Mouse (Mus musculus): Measurements from ENCODE around the gene Gucy1b2.

Gucy1b2 gene

DNA sequence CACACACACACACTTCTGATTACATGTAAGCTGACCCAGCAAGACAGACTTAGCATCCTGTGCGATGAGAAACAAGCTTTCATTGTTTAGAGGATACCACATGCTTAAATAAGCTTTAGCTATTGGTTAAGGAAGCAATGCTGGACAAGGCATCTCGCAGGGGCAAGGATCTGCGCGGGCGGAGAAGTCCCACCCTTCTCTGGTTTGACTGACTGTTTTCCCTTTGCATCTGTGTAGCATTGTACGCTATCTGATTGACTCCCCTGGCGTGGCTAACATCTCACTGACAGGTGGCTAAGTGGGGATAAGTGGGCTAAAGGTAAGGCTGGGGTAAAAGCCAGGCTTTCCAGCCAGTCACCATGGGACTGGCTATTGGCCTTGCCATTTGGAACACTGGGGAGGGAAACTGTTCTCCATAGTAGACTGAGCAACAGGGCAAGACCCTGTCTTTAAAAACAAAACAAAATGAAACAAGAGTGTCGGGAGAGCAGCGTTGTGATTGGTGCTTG lies at the start of gene Gucy1b2:
Gucy1b2 (minus strand) TSS at position 51 of the 509 bp plus-strand sequence.
- no peak for DNase-seq (ENCODE audit: low read depth)

DNA sequence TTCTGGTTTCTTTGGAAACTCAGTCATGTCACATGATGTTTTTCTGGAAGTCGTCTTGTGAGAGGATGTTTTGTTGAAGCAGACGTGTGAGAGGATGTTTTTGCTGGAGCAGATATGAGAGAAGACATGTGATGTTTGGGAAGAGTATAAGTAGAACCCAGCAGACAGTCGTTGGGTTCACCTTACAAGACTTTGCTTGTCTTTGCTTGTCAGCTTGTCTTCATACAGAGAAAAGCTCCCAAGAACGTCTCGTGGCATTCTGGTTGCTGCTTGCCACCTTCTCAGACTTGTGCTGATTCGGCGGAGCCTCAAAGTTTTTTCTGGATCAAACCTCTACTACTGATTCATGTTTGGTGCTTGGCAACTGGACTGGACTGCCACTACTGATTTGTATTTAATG lies 41.3 kb upstream of the Gucy1b2 start:
- no peak for DNase-seq (ENCODE audit: low read depth)

DNA sequence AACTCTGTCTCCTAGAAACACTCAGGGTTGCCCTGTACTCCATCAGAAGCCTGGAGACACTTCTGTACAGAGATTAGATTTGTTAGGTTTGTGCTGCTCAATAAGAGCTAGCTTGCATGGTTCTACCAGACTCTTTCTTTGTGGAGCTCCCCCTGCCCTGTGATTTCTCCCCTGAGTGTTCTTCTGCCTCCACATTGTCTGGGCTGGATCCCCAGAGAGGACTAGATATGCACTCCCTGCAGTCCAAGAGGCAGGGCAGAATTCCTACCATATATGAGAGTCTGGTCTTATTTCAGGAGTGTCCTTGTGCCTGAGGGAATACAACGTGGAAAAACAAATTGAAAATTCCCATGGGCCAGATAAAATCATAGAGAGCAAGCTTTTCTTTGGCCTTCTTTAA lies 40.4 kb upstream of the Gucy1b2 start:
- no peak for DNase-seq (ENCODE audit: low read depth)

DNA sequence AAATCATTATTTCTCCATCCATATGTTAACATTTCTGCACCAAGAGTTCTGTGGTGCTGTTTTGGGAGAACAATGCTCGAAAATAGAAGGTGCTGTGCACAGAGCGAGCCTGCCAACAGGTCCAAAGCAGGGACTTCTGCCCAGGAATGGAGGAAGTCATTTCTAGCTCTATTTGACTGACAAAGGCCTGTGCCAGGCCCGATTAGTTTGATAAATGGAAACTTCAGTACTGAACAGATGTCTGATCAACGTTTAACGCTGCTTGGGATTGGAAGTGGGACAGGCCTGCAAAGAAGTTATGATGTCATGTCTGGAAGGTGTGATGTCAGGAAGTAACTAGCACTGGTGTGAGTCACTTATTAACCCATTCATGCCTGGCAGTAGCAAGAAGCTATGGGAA lies 37.4 kb upstream of the Gucy1b2 start:
- DNase-seq (ENCODE audit: low read depth): peak; percentile 47

DNA sequence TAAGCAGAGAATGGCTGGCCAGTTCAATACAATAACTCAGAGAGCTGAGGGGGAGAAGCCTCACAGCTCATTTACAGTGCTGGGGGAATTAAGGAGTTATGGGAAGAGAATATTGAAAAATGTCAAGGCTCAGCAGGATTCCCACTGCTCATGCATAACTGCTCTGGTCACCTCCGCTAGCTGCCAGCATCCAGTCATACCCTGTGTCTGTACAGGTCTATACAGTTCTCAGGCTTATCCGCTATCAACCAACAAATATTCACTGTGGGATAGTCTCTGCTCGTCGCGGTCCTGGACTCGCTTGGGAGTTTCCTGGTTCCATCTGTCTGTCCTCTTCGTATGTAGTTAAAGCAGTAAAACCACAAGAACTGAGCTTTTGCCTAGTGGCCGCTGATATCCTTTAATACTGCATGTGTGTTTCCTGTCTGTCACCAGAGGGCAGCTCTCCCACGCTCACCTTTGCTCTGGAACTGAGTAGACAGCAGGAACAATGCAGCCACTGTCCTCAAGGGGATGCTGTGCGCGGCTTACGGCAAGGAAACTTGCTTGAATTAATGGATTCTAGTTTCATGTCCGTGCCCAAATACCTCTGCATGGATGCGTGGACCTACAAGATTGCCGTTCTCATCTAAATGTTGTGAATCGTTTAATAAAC lies 36.2 kb upstream of the Gucy1b2 start:
- peak; percentile 84 for DNase-seq (ENCODE audit: low read depth)

DNA sequence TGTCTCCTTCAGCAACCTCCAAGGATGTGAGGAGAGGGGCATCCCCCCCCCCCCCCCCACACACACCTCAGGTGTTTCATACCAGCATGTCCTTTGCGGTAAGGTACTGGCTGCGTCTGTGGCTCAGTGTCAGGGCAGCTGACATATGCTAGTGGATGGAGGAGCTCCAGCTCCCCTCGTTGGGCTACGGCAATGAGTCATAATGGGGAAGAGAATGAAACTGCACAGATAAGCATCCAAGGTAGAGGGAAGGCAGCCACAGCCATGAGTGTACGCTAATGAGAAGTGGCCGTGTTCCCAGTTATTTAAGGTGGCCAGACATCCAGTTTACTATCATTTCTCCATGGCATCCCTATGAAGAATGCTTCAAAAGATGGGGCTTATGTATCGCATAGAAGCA lies 32.2 kb upstream of the Gucy1b2 start:
- peak; percentile 25 for DNase-seq (ENCODE audit: low read depth)

DNA sequence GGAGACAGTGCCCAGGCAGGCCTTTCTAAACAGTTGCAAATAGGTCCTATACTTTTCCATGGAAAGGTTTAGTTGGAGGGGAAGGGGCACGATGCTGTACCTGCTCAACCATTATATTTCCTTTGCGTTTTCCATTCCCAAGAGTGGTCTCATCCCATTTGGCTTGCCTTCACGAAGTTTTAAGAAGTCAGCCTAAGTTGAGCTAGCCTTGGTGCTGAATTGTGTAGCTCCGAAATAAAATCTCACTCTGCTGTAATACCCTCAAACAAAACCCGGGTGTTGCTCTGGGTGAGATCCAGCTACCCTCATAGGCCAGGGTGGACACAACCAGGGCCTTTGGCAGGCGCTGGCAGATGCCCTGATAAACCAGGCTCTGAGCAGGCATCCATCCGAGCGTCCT lies 25.3 kb upstream of the Gucy1b2 start:
- peak; percentile 50 for DNase-seq (ENCODE audit: low read depth)

DNA sequence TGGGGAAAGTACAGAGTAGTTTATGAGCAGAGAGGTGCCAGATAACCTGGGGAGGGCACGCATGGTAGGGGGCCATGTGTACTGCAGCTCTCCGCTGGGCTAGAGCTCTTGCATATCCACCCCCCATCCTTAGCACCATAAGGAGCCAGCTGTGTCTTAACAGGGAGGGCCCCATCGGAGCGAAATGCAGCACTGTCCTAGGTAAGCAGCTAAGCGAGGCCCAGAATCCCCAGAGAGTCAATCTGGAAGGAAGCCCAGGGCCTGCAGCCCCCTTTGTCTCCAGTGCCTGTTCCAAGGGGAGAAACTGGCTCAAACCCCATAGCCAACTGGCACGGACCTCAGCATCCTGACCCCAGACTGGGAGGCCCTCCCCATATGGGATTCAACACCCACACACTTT lies 23.3 kb upstream of the Gucy1b2 start:
- DNase-seq (ENCODE audit: low read depth): no peak

DNA sequence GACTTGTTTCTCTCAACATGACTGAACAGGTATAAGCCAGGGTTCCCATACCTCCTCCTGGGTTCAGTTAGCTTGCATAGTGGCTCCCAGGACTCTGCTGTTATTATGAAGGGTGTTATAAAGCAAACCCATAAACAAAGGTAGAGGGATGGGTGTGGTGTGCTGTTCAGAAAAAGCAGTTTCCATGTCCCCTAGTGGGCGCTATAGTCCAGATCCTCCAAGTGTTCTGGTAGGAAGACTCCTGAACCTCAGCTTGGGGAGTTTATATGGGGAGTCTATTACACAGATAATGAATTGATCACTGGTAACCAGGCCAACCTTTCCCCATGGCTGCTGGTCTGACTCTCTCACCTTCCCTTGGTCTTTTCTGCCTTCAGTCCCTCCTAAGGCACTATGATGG lies 18.4 kb upstream of the Gucy1b2 start:
- DNase-seq (ENCODE audit: low read depth): peak; percentile 27

DNA sequence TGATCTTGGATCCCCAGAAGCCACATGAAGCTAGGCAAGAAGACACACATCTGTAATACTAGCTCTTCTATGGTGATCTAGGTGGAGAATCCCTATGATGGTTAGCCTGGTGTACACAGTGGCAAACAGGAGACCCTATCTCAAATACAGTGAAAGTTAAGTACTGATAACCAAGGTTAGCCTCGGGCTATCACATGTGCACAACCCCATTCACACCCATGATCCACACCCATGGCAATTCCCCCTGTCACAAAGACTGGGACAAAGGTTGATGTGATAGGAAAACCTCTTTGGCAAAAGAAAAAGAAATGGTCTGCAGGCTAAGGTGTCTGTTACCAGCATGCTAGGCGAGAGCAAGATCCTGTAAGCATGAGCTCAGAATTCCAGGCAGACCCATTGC lies 16.0 kb upstream of the Gucy1b2 start:
- no peak for DNase-seq (ENCODE audit: low read depth)

DNA sequence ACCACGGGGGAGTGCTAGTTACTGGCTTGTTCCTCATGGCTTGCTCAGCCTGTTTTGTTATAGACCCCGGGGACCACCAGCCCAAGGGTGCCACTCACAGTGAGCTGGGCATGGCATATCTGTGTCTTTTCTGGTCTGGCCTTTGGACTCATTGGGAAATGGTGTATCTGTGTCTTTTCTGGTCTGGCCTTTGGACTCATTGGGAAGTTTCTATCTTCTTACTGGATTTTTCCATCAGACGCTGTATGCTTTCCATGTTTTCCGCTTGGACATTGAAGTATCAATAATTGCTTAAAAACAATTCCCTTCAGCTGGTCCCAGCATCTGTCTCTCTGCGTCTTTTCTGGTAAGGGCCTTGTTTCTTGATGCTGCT lies 12.7 kb upstream of the Gucy1b2 start:
- DNase-seq (ENCODE audit: low read depth): no peak

DNA sequence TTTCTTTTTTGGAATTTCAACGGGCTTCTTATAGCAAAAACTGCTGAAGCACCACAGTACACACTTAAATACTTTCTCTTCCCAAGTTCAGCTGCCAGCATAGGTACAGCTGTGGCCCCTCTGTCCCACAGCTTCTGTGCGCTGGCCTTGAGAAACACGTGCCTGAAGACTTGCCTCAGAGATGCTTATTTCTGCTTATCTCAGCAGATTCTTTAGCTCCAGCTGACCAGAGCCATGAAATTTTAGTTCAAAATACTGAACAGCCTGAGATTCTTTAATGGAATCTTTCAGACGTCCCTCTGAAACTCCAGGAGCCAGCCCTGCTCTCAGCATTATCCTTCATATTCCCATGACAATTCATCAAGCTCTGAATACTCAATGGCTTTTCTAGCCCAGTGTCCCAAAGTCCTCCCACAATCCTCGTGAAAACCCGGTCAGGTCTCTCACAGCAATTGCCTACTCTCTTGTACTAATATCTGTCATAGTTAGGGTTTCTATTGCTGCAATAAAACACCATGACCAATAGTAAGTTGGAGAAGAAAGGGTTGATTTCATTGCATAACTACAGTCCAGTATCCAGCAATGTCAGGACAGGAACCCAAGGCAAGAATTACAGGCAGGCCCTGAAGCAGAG lies 12.1 kb upstream of the Gucy1b2 start:
- DNase-seq (ENCODE audit: low read depth): no peak

DNA sequence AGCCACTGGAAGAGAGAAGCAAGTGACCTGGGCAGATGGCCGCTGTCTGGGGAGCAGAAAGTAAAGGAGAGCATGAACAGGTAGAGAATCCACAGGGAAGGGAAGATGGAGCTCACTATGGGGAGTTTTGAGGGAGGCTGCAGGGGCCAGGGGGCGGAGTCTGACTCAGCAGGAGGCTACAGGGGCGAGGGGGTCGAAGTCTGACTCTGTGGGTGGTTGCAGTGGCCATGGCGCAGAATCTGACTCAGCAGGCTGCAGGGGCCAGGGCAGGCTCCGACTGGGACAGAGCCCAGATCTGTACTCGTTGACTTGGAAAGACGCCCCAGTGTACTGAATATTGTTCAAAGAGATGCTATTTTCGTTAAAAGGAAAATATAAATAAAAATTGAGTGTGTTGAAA lies 8.9 kb upstream of the Gucy1b2 start:
- peak; percentile 71 for DNase-seq (ENCODE audit: low read depth)

DNA sequence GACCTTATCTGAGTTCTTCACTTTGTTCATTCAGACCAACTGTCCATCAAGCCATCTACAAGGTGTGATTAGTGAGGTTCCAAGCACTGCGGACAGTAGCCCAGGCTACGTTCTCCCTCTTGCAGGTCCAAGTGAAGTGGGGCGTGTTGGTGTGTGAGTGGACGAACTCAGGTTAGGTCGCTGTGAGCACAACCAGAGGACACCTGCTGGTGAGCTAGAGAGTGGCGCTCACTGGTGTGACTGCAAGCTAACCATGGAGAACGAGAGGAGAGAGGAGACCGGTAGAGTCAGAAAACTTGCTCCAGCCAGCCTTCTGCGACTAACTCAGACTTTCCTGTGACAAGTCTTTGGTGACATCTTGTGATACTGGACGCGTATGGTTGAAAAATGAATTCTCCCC lies 3.5 kb upstream of the Gucy1b2 start:
- DNase-seq (ENCODE audit: low read depth): no peak

DNA sequence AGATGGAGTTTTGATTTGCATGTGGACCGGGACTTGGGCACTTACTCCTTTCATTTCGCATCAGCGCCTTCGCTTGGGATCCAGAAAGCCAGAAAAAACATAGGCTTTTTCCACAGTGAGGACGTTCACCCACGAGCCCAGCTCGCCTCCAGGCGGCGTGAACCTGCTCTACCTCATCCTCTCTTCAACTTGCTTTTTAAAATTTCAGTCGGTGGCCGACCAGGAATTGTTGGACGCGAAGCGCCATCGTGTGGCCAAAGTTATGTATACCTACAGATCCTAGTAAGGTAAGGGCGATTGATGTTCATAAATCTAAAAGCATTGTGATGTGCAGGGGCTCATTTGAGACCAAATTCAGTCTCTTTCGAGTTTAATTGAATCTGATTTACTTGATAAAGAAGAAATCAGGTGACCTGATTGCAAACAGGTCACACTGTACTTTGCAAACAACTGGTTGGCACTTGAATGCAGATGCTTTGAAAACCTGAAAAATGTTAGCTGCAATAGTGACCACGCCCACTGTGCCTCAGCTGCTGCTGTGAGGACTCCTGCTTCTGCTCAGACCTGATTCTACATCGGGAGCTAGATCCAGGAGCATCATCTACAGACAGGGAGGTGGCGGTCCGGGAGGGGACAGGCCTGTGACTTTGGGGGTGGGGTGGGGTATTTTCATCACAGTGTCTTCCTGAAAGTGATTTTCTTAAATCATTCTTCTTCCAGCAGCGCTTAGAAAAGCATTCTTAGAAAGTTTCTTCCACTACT lies 1.5 kb upstream of the Gucy1b2 start:
- DNase-seq (ENCODE audit: low read depth): peak; percentile 92

DNA sequence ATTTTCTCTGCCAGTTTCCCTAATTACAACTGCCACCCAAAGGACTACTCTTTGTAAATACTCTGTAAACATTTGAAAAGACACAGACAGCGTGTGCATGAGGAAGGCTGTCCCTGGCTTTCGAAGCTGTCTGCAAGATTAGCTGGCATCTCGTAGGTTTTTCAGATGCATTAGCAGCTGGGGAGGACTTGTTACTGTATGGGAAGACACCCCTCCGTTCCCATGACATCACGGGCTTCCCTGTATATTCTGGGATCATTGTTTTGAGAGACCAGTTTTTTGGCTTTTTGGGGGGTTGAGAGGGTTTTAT lies 564 bp downstream of the Gucy1b2 start:
- DNase-seq (ENCODE audit: low read depth): no peak

DNA sequence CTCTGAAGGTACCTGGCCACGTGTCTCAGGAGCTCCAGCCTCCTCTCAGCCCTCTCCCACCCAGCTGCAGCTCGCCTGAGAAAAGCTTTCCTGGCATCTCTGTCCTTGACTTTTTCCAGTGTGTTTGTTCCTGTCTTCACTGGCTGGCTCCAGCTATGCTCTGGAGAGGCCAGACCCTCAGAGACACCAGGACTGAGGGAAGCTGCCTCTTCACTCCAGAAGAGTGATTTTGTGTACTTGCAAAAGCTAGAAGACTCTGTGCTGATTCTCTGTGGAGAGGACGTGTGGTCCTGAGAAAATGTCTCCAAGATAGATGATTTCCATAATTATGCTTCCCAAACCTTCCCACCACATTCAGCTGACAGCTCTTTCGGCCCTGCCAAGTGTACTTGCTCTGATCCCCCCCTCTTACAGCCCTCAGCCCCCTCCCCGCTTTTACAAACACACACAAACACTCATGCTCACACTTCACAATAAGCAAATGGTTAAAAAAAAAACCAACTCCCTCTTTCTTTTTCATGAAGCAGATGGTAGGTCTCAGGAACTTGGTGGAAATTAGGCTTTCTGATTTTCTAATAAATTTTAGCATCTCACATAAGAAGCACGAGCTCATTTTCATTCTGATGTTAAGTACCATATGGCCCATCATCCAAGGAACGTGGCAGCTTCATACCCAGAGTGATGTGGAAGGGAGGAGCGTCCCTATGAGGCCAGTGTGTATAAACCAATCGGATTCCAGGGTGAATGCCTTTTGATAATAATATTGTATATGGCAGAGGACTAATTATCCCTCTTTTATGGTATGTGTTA lies 1.1 kb downstream of the Gucy1b2 start:
- DNase-seq (ENCODE audit: low read depth): no peak

DNA sequence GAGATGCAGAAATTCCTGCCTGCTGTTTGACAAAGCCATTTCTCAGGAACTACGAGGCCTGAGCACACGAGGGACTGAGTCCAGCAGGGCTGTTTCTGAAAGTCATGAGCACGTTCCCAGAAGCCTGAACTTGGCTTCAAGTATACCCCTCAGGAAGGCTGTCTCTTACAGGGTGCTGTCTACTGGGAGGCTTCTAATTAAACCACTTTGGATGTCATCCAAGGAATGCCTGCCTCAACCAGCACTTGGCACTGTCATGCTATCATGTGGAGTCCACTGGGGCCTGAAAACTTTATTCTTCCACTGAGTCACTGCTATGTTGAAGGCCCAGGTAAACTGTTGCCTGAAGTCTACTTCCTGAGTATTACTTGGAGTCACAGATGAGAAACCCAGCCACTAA lies 2.0 kb downstream of the Gucy1b2 start:
- peak; percentile 11 for DNase-seq (ENCODE audit: low read depth)

DNA sequence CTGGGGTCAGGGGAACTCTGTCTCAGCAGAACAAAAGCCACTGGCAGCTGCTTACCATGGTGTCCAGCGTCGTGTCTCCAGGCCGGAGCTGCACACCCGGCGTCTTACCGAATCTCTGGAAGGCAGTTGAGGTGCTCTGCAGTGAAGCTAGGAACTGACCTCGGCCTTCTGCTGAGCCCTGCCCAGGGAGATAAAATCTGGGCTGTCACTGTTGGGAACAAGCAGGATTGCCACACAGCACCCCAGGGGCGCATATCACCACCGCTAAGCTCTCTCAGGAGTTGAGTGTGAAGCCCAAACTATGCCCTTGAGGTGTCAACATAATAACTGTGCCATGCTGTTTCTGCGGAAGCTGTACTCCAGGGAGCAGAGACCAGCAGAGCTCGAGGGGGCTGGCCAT lies 2.8 kb downstream of the Gucy1b2 start:
- no peak for DNase-seq (ENCODE audit: low read depth)

DNA sequence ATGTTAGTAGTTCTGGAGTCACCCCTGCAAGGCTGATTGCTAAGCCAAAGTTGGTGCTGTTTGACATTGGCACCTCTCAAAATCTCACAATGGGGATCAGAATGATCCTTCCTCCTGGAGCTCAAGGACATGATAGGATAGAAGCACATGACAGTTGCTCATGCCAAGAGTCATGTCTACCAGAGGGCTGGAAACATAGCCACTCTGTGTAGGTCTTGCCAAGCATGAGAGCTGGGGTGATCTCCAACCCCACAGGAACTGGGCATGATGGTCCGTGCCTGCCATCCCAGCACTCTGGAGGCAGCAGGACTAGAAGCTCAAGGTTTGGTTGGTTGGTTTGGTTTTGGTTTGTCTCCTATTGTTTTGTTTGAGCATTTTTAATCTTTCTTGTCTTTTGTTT lies 5.4 kb downstream of the Gucy1b2 start:
- no peak for DNase-seq (ENCODE audit: low read depth)

DNA sequence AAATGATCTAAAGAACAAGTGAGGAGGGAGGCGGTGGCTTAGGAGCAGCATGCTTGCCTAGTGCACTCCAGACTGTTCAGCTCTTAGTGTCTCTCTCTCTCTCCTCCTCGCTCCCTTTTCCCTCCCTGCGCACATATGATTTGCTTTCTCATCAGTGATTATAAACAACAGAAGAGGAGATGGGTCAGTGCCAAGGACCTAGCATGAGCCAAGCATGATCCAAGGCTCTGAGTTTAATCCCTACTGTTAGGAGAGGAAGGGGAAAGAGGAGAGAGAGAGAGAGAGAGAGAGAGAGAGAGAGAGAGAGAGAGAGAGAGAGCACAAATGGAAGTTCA lies 8.9 kb downstream of the Gucy1b2 start:
- DNase-seq (ENCODE audit: low read depth): no peak

DNA sequence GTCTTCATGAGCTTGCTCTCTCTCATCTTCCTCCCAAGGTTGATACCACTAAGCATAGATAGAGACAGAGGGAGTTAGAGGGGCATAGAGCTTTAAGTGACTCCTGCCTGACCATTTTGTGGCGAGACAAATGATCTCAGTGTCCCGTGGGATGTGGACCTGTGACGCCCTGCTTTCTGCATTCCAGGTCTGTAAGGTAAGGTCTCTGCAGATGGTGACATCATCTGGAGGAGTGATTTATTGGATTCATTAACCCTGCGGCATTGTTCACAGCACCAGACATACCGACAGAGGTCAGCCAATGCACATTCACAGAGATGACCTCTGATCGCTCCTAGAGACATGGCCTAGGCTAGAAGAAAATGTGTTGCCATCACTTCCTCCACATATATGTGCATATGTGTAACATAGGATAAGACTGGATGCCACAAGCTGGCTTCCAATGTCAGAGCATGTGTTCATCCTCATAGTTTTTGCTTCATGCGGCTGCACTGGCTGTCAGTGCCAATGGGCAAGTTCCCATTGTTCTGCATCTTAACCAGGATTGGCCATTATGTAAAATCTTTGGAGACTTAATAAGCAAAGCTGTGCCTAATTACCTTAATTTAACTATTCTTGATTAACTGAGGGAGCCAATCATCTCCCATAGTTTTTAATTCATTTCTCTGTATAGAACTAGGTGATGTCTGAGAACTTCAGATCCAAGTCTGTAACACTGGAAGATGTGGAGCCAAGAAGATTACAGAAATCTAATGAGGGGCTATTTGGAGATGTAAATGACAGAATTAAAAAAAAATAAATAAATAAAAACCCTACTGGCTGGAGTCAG lies 9.5 kb downstream of the Gucy1b2 start:
- DNase-seq (ENCODE audit: low read depth): no peak

Measured in NIH3T3 (cell line).